Mouse (Mus musculus): ENCODE measurements around the gene Rnh1.

Rnh1 gene

GRCm38 (mm10) chr7:141172116-141173006 is at the start of gene Rnh1:
Rnh1 (minus strand) TSS chr7:141172857.
- DNase-seq (ENCODE audit: low read depth, low spot score), result peak; percentile 96

DNA sequence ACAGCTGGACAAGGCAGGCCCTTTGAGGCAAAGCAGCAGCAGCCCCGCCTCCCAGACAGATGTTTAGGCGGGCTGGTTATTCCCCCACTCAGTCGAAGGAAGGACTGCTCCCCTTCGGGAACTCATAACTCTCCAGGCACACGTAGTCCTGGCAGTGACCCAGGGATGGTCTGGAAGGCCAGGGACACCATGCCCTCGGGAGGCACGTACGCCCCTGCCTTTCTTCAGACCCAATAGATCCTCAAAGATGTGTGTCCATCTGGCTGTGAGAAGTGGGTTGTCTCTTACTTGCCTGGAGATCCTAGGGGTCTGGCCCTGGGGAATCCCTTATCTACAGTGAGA is 49.4 kb upstream of the Rnh1 start:
- DNase-seq (ENCODE audit: low read depth, low spot score), result no peak

DNA sequence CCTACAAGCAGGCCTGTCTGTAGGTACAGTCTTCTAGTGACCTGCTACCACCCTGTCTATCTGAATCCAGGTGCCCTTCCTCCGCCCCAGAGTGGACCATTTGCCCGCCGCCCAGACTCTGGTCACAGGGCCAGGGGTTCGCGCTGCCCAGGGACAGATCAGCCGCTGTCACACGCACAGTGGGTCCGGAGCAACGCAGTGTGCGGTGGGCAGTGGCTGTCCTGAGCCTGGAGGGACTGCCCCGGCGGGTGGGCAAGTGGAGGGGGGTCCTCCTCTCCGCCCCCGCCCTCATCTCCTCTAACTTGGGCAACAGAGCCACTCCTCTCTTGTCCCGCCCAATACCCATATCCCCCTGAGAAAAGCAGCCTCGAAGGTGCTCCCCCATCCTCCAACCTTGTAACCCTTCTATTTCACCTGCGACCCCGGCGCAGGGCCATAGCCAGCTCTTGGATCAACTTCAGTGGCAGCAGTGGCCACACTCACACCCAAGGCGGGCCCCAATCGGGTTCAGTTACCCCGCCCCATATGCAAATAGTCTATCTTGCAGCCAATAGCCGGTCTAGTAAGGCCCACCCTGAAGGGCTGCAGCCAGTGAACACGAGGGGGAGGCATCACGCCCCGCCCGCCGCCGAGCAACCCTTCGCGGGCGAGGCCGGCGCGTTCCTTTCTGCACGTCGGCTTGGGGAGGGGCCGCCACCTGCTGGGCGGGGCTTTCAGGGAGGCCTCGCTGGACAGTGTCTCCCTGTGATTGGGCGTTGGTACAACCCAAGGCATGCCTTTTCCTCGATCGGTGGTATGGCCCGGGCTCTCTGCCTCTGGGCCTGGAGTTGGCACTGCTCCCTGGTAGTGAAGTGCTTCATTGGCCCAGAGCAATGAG is 48.8 kb upstream of the Rnh1 start:
- DNase-seq (ENCODE audit: low read depth, low spot score), result peak; percentile 96

DNA sequence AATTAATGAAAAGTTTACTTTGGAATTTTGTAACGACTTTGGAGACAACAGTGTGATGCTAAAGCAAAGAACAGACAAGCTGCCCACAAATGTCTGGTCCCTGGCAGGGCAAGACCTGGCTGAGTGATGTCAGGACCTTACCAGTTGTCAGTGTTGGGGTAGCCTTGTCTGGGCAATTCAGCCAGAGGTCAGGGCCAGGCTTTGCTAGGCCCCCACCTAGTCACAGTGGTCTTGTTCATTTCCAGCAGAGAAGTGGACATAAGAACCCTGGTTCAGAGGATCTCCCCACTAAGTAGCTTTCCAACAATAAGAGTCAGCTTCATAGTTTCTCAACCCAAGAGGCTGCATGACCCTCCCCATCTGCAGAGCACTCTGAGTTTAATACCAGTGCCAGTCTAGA is 47.7 kb upstream of the Rnh1 start:
- DNase-seq (ENCODE audit: low read depth, low spot score), result no peak

- peak; percentile 44 for DNase-seq (ENCODE audit: low read depth, low spot score)
These were observed 47.0 kb upstream of the Rnh1 start for GRCm38 (mm10) chr7:141219558-141220099.

DNA sequence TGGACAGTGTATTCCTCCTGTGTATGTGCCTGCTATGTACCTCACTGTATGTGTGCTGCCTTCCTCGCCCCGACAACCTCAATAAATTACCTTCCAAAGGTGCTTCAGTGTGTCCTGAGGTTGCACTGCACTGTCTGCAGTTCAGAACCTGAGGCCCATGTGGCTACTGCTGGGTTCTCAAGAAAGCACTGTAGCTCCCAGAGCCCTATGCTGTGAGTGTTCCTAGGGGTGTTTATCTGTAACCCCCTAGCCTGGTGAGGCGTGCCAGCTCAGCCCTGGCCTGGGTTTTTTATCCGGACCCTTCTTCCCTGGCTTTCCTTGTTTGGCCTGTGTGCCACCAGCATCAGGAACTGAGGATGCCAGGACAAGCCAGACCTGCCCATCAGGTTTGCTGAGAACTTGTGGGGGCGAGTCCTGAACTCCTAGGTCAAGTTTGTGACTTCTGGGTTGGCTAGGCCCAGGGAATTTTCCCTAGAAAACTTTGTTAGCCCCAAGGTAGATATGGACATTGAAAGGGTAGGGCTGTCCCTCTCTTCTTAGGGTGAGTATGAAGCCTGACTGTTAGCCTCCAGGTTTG is 46.0 kb upstream of the Rnh1 start:
- DNase-seq (ENCODE audit: low read depth, low spot score), result no peak

DNA sequence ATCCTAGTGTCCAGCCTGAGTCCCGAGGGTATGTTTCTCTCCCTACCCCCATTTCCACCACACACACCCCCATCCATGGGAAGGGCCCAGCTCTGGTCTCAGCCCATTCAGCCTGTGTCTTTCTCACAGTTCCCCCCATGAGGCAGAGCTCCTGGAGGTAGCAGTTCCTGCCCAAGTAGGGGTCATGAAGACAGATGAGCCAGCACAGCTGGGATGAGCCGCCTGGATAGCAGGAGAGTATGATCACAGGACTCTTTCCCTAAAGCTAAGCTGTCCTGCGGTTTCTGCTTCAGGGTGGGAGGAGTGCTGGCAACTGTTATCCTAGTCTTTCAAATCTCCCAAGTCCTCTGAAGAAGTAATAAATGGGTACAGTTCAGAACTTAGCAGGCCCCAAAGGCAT is 45.5 kb upstream of the Rnh1 start:
- no peak for DNase-seq (ENCODE audit: low read depth, low spot score)

DNA sequence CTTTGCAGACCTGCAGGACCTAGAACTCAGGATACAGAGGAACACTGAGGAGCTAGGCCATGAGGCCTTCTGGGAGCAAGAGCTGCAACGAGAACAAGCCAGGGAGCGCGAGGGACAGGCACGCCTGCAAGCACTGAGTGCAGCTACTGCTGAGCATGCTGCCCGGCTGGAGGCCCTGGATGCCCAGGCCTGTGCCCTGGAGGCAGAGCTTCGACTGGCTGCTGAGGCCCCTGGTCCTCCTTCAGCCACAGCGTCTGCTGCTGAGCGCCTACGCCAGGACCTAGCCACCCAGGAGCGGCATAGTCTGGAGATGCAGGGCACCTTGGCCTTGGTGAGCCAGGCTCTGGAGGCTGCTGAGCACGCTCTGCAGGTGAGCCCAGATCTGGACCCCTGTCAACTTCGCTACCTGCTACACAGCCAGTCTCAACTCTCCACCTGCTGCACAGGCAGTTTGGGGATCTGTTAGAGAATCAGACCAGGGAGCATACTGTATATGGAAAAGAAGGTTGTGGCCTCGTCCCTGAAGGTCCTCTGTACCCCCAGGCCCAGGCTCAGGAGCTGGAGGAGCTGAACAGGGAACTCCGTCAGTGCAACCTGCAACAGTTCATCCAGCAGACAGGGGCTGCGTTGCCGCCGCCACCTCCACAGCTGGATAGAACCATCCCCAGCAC is 44.8 kb upstream of the Rnh1 start:
- no peak for DNase-seq (ENCODE audit: low read depth, low spot score)

- DNase-seq (ENCODE audit: low read depth, low spot score), result no peak
These were observed 44.2 kb upstream of the Rnh1 start for GRCm38 (mm10) chr7:141216894-141217293.

DNA sequence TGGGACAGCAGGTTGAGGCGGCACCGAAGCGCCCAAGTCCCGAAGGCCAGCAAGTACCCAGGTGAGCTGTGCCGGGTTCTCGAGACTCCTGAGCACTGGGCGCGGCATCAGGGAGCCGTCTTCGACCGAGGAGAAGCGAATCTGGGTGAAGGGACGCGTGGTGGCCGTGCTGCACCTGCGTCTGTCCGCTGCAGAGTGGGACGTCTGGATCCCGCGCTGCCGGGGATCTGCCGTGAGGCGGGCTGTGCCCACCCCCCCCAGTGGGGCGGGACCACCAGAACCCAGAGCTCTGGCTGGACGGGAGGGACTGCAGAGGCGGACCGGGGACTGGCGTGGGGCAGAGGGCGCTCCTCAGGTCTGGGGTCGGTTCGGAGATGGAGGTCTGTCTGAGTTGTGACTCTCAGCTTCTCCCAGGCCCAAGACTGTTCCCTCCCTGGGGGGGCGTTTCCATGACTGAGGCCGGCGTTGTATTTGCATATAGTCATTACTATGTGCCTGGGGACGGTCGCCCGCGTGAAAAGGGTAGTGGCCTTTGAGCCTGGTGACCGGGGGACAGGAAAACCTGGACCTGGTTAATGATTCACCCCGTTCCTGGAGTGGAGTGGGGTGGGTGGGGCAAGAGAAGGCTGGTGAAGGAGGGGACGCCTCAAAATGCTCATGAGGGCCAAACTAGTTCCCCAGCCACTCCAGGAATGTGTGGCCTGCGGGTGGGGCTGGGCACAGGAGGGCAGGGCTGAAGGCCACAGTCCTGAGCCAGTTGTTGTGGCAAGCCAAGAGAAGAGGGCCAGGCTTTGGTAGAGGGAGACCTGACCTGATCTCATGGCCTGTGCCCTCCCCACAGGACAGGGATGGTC is 43.5 kb upstream of the Rnh1 start:
- DNase-seq (ENCODE audit: low read depth, low spot score), result peak; percentile 65

DNA sequence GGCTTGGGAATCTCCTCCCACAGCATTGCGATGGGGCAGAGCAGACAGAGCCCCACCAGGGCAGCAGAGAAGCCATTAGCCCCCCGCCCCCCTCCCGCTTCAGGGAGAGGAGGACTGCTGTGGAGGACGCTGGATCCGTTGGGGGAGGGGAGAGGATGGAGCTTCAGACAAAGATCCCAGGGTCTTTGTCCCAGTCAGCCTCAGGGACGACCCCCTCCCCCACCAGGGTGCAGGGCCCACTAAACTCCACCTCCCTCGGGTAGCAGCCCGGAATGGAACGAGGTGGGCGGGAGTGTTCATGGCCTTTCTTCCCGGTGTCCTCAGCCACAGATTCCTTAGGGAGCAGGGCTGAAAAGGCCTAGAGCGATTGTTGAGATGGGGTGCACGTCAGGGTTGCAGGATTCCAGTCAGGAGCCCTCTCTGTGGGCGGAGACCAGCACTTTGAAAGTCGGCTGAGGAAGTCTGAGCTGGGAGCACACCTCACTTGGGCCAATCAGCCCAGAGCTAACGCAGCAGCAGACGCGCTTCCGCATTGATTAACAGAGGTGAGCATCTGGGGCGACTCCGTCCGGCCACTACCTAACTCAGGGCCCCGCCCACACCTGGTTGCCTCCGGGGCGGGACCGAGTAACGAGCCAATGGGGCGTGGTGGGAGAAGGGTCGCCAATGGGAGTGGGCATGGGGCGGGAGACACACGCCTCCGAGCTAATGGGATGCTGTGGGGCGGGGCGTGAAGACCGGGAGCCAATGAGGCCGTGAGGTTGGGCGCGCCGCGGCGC is 42.6 kb upstream of the Rnh1 start, which contains the start of gene Rassf7:
Rassf7 (plus strand) TSS at position 760 of the 779 bp plus-strand sequence.
- DNase-seq (ENCODE audit: low read depth, low spot score), result peak; percentile 99

- no peak for DNase-seq (ENCODE audit: low read depth, low spot score)
These were observed 41.7 kb upstream of the Rnh1 start for GRCm38 (mm10) chr7:141214310-141214709.

DNA sequence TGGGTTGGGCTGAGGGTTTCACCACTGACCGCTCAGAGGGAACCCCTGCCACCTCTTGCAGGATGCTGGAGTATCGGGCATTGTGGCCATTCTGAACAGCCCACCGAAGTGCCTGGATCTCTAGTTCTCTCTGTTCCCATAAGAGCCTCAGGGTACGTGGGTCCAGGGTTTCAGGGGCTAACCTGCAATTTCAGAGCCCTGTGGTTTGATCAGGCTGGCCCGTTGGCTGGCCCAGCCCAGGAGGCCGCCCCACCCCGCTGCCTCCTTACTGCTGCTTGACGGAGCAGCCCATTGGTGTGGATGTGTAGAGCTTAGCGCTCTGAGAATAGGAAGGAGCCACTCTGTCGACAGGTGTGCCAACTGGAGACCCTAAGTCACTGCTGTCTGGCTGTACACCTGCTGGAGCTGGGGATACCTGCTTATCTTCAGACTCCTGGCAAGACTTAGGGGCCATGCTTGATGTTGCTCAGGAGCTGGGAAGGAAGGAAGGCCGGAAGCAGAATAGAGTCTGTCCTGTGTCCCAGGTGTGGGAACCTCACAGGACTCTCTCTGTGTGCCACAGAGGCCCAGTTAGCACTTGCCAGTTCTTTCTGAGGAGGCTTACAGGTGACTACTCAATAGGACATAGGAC is 41.1 kb upstream of the Rnh1 start, which contains the start of gene Lmntd2:
Lmntd2 (minus strand) TSS at position 476 of the 631 bp plus-strand sequence.
- DNase-seq (ENCODE audit: low read depth, low spot score), result no peak

GRCm38 (mm10) chr7:141213133-141213532 is 40.5 kb upstream of the Rnh1 start:
- no peak for DNase-seq (ENCODE audit: low read depth, low spot score)

GRCm38 (mm10) chr7:141210606-141211131 is 38.0 kb upstream of the Rnh1 start:
- DNase-seq (ENCODE audit: low read depth, low spot score), result no peak

DNA sequence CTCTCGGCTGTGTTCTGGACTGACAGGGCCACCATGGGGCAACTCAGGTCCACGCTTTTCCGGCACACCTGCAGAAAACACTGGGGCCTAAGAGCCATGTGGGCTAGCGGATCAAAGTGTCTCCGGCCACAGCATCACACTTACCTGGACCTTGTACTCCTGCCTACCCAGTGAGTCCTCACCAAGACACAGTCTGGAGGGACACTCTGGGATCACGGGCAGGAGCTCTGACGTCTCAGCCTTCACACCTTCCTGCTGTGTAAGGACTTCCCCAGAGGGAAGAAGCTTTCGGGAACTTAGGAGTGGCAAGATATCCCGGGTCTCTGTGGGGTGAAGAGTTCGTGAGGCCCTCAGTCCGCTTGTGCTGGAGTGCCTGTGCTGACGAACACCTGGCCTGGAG is 37.5 kb upstream of the Rnh1 start:
- no peak for DNase-seq (ENCODE audit: low read depth, low spot score)

- DNase-seq (ENCODE audit: low read depth, low spot score), result no peak
These were observed 36.9 kb upstream of the Rnh1 start for GRCm38 (mm10) chr7:141209526-141209925.

- DNase-seq (ENCODE audit: low read depth, low spot score), result no peak
These were observed 33.7 kb upstream of the Rnh1 start for GRCm38 (mm10) chr7:141206182-141206937.
